Mouse (Mus musculus) midbrain, embryonic 13.5 days (tissue): ENCODE data around the gene Itgb6. TPM values are rescaled to one million over a fixed set of nuclear protein-coding genes. Genes with fewer than 3 reads are reported as not detected.

Experiments
- ATAC-seq: fragments of 200-750 bp; cut with Nextera tagmentation; 2 replicates; pipeline ENCODE4 v1.8.0; 2017; ENCODE audit warnings: mild to moderate bottlenecking, moderate TSS enrichment, moderate library complexity
- H3K27ac ChIP-seq: fragments of 300-500 bp; sonication (generic); 2 replicates; pipeline ENCODE4 v1.5.1; 2015; ENCODE audit warnings: inconsistent platforms, mild to moderate bottlenecking, moderate library complexity
- H3K27me3 ChIP-seq: fragments of 300-500 bp; sonication (generic); 2 replicates; pipeline ENCODE4 v1.6.1; 2015; ENCODE audit warnings: mild to moderate bottlenecking, inconsistent platforms
- H3K36me3 ChIP-seq: fragments of 300-500 bp; sonication (generic); 2 replicates; pipeline ENCODE4 v1.6.1; 2015; ENCODE audit warnings: mild to moderate bottlenecking, inconsistent platforms
- H3K4me1 ChIP-seq: fragments of 300-500 bp; sonication (generic); replicated peaks from 2 replicates; pipeline ENCODE4 v1.6.1; 2015; ENCODE audit warnings: inconsistent platforms
- H3K4me2 ChIP-seq: fragments of 300-500 bp; sonication (generic); replicated peaks from 2 replicates; pipeline ENCODE4 v1.6.1; 2015; ENCODE audit warnings: moderate library complexity, mild to moderate bottlenecking, inconsistent platforms
- H3K4me3 ChIP-seq: fragments of 300-500 bp; sonication (generic); replicated peaks from 2 replicates; pipeline ENCODE4 v1.5.1; 2015; ENCODE audit warnings: mild to moderate bottlenecking, inconsistent platforms
- H3K9ac ChIP-seq: fragments of 300-500 bp; sonication (generic); replicated peaks from 2 replicates; pipeline ENCODE4 v1.6.1; 2015; ENCODE audit warnings: mild to moderate bottlenecking, inconsistent platforms
- H3K9me3 ChIP-seq: fragments of 300-500 bp; sonication (generic); 2 replicates; pipeline ENCODE4 v1.6.1; 2016; ENCODE audit warnings: mild to moderate bottlenecking, inconsistent platforms
- WGBS: fragments of 180-500 bp; shearing (Covaris S2); methylation state at CpG from one replicate; pipeline ENCODE4 v1.1.7; 2015; 5-methylcytosine and 5-hydroxymethylcytosine counted together
- polyA plus RNA-seq: library from polyadenylated mRNA; unstranded; fragments of >200 nt; fragmentation: Nextera tagmentation; extraction: Ambion mirVana; gene quantifications from 2 replicates; pipeline ENCODE4 v1.2.1, GENCODE M21; 2015

The Itgb6 gene
- polyA plus RNA-seq, 1 experiment from 2014 or later, result not detected

DNA sequence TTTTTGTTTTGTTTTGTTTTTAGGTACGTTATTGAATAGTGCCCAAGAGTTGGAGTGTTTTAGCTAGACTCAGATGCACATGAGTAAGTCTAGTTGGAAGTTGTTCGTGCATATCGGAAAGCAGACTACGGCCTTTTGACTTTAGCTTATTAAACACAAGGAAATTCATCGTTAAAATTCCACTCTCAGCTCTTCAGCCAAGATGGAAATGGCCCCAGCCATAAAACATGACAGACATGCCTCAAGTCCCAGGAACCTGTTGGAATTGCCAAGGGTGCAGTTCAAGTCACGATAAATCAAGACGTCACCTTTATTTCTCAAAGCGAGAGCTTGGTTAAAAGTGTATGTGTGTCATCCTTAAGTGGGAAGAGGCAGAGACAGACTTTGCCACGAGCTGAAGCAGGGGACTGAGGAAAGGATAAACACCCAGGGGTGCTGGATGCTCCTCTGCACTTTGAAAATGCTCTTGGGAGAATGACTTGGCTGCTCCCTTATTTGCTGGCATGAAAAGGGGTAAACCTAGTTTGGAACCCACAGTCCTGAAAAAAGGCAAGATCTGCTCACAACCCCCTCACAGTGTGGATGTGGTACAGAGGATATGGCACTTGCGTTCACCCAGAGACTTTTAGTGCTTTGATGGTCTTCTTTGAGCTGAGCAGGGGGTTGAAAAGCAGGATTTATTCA lies 6.6 kb upstream of the Itgb6 start:
- Histone ChIP-seq H3K9me3 (no peaks in the 10 kb centered on the region), H3K4me3 (no peak overlapping the region), H3K9ac (no peak overlapping the region), H3K27ac (no peak overlapping the region), H3K4me2 (no peak overlapping the region), H3K36me3 (no peaks in the 10 kb centered on the region), H3K27me3 (no peaks in the 10 kb centered on the region), H3K4me1 (peaks cover 4% of the 10 kb centered on the region; the same call in 1 of the 2 replicates)
- 77% methylated on average over 10 of the region's 10 CpGs for WGBS
- no peak for ATAC-seq

DNA sequence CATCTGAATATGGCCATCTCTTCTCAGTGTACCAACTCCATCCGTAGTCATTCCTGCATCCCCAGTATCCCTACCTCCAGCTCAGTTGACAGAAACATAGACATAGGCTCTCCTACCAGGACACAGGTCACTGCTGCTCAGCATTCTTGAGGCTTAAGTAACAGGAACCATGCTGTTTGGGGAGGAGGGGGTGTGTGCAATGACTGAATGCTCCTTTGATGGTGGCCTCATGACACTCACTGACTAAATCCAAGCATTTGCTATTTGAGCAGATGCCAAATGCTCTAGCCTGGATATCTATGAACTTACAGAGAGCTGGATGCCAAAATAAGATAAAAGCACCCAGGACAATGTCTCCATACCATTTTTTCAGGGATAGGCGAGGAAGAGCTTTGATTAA lies 2.2 kb upstream of the Itgb6 start:
- no peak overlapping the region for H3K4me2 ChIP-seq
- no peak overlapping the region for H3K4me3 ChIP-seq
- 0 out of 2 replicates have a peak, but pooled peaks cover 3% of the 10 kb centered on the region for H3K27me3 ChIP-seq
- H3K9ac ChIP-seq, result no peak overlapping the region
- 79% methylated on average over 2 of the region's 2 CpGs for WGBS
- ATAC-seq, result no peak
- H3K9me3 ChIP-seq, result no peaks in the 10 kb centered on the region
- H3K4me1 ChIP-seq, result no peaks in the 10 kb centered on the region
- no peaks in the 10 kb centered on the region for H3K36me3 ChIP-seq
- no peak overlapping the region for H3K27ac ChIP-seq

DNA sequence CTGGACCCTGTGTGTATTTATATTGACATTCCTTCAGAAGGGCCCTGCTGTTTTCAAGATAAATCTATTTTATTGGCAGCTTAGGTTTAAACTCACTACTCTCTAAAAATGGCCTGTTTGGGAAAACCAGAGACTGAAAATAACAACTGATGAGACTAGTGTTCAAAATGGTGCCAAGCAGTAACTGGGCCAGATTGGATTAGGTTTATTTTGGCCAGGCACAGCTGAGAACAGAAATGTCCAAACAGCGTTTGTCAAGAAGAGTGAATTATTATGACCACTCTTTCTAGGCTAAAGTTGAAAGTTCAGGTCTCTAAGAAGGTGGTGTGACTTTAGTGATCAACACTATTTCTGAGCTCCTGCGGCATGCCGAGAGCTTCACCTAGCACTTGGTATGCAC lies 524 bp upstream of the Itgb6 start:
- no peak overlapping the region for H3K4me2 ChIP-seq
- 0 out of 2 replicates have a peak, but pooled peaks cover 3% of the 10 kb centered on the region for H3K27me3 ChIP-seq
- no peaks in the 10 kb centered on the region for H3K36me3 ChIP-seq
- 93% methylated on average over 3 of the region's 3 CpGs for WGBS
- no peak overlapping the region for H3K9ac ChIP-seq
- no peaks in the 10 kb centered on the region for H3K9me3 ChIP-seq
- H3K4me1 ChIP-seq, result no peaks in the 10 kb centered on the region
- H3K27ac ChIP-seq, result no peak overlapping the region
- H3K4me3 ChIP-seq, result no peak overlapping the region
- ATAC-seq, result no peak

DNA sequence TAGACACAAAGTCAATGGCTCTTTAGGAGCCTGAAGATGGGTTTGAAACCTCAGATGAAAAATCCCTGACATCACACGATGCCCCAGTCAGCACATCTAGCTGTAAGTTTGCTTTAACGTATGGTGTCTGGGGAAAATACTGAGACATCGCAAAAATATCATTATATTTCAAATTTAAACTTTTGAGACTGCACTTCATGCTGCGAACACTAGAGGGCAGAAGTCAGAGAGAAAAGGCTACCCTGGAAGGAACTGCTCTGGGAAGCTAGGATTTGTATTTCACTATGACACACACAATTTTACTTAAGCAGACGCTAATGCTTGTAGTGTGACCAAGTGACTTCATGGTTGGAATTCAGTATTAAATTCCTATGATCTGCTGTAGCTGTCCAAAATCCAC lies 1.5 kb downstream of the Itgb6 start:
- Histone ChIP-seq H3K27ac (no peak overlapping the region), H3K36me3 (no peaks in the 10 kb centered on the region), H3K9me3 (no peaks in the 10 kb centered on the region), H3K4me3 (no peak overlapping the region), H3K27me3 (0 out of 2 replicates have a peak, but pooled peaks cover 3% of the 10 kb centered on the region), H3K4me2 (no peak overlapping the region), H3K4me1 (no peaks in the 10 kb centered on the region), H3K9ac (no peak overlapping the region)
- WGBS, result 30% methylated on average over 5 of the region's 5 CpGs
- no peak for ATAC-seq

DNA sequence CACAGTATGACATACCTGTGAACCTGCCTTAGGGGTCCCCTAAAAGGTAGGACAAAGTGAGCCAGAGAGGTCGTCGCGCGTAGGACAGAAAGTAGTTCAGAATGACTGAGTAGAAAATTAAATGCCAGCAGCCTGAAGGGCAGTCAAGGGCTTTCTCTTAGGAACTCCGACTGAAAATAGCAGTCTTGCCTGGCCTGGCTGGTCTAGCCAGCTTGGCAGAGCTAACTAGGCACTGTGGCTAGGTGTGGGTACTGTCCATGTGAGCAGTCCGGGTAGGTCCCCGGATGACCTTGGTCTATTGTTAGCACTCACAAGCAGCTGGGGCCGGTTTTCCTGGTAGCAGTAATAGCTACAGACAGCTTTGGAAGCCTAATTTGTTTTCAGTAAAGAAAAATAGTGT lies 2.2 kb downstream of the Itgb6 start:
- ATAC-seq, result no peak
- Histone ChIP-seq H3K9ac (no peak overlapping the region), H3K27ac (no peak overlapping the region), H3K4me3 (no peak overlapping the region), H3K4me2 (no peak overlapping the region), H3K9me3 (no peaks in the 10 kb centered on the region), H3K36me3 (no peaks in the 10 kb centered on the region), H3K27me3 (0 out of 2 replicates have a peak, but pooled peaks cover 3% of the 10 kb centered on the region), H3K4me1 (peaks cover 6% of the 10 kb centered on the region)
- WGBS, result 87% methylated on average over 8 of the region's 8 CpGs

DNA sequence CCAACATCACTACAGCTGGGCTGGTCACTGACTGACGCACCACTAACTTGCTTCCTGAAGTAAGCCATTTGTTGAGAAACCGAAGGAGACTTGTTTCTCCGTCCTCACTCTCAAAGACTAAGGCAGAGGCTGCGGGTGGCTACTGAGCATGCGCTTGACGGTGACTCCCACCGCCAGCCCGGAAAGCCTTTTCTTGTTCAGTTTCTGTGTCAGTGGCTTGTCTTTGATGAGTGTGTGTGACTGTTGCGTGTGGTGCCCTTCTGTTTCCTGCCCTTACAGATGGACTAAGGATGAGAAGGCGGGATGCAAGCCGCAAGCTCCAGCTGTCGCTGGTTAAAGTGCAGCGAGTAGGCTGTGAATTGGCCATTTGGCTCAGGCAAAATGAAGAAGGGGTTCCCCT lies 5.1 kb downstream of the Itgb6 start:
- H3K4me2 ChIP-seq, result no peak overlapping the region

DNA sequence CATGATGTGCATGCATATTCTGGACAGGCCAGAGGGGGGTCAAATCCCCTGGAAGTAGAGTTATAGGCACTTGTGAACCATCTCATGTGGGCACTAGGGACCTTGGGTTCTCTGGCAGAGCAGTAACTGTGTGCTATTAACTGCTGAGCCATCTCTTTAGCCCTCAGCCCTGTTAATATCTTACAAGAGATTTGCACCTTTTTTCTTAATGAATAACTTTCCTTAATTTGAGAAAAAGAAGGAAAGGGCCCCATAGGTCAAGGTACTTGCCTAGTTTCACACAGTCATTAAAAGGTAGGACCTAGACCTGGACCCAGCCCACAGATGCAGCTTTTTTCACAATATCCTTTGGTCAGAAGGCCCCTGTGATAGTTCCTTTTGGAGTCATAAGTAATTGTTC lies 5.9 kb downstream of the Itgb6 start:
- Histone ChIP-seq H3K9ac (no peak overlapping the region), H3K4me2 (no peak overlapping the region), H3K4me3 (no peak overlapping the region), H3K27ac (no peak overlapping the region), H3K27me3 (0 out of 2 replicates have a peak, but pooled peaks cover 3% of the 10 kb centered on the region), H3K9me3 (no peaks in the 10 kb centered on the region), H3K4me1 (peaks cover 23% of the 10 kb centered on the region), H3K36me3 (no peaks in the 10 kb centered on the region)
- no peak for ATAC-seq

More for the DNA sequence above, 5.1 kb downstream of the Itgb6 start:
- no peaks in the 10 kb centered on the region for H3K9me3 ChIP-seq
- WGBS, result 69% methylated on average over 13 of the region's 13 CpGs
- 0 out of 2 replicates have a peak, but pooled peaks cover 3% of the 10 kb centered on the region for H3K27me3 ChIP-seq
- H3K4me1 ChIP-seq, result peaks cover 23% of the 10 kb centered on the region
- ATAC-seq, result no peak
- no peaks in the 10 kb centered on the region for H3K36me3 ChIP-seq
- no peak overlapping the region for H3K9ac ChIP-seq
- no peak overlapping the region for H3K4me3 ChIP-seq
- no peak overlapping the region for H3K27ac ChIP-seq

DNA sequence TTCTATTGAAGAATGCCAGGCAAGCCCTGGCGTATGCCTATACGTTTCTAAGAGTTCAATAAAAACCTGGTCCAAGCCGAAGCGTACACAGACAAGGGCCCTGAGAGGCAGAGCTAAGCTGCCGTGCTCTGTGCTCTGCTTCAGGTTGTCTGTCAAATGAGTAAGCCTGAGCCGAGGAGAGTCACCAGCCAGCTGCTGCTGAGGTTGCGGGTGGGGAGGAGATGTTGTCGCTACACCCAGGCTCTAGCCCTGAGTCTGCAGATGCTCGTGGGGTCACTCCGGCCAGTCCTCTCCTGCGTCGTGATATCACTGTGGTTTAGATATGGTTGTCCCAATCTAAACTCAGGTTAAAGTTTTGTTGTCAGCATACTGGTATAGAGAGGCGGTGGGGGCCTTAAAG lies 6.7 kb downstream of the Itgb6 start:
- ATAC-seq, result no peak
- Histone ChIP-seq H3K9ac (no peak overlapping the region), H3K4me1 (peaks cover 23% of the 10 kb centered on the region), H3K4me2 (no peak overlapping the region), H3K27me3 (0 out of 2 replicates have a peak, but pooled peaks cover 3% of the 10 kb centered on the region), H3K36me3 (no peaks in the 10 kb centered on the region), H3K9me3 (no peaks in the 10 kb centered on the region), H3K27ac (no peak overlapping the region), H3K4me3 (no peak overlapping the region)
- WGBS, result 80% methylated on average over 13 of the region's 13 CpGs

DNA sequence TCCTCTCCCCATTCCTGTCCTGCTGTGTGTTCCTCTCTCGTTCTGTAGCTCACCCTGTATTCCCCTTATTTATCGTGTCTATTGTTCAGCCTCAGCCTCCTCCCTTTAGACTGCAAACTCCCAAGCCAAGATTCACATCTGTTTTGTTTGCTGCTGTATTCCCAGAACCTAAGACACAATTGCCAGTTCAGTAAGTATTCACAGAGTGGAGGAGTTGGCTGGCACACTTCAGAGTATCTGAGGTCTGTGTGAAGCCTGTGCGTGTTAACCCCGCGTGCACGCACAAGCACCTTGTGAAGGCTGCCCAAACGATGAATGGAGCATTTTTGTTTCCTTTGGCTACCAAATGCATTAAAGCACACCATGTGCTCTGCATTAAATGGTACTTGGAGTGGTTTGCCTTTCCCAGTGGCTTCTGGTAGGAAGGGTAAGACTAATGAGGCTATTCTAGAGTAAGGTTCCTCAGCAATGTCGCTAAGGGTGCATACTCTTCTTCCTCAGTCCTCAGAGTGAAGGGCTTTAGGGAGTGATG lies 7.4 kb downstream of the Itgb6 start:
- Histone ChIP-seq H3K27me3 (no peaks in the 10 kb centered on the region), H3K9ac (no peak overlapping the region), H3K4me2 (no peak overlapping the region), H3K4me3 (no peak overlapping the region), H3K36me3 (no peaks in the 10 kb centered on the region), H3K9me3 (no peaks in the 10 kb centered on the region), H3K27ac (peak overlapping the region; percentile 61; the same call in 1 of the 2 replicates), H3K4me1 (peaks cover 23% of the 10 kb centered on the region)
- 57% methylated on average over 8 of the region's 8 CpGs for WGBS
- ATAC-seq, result peak; percentile 42; the same call in 1 of the 2 replicates

DNA sequence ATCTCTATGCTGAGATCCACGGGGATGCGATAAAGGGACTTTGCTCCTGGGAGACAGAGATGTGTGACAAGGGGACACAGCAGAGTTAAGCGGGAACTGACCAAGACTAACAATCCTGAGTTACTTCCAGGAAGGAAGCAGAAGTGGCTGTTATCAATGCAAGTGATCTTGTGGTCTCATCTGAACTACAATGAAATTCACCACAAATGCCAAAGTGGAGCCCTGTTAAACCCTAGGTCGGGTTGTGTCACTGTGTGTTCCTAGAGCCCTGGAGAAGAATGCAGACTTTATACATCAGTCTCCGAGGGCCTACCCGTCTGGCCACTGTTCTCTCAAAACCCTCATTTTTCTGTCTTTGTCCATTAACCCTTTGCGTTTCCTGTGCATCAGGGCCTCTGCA lies 8.0 kb downstream of the Itgb6 start:
- peaks cover 23% of the 10 kb centered on the region for H3K4me1 ChIP-seq
- H3K9me3 ChIP-seq, result no peaks in the 10 kb centered on the region
- no peak overlapping the region for H3K9ac ChIP-seq
- H3K4me3 ChIP-seq, result no peak overlapping the region
- 0 out of 2 replicates have a peak overlapping the region, but pooled peaks have one; percentile 8 for H3K4me2 ChIP-seq
- H3K27me3 ChIP-seq, result no peaks in the 10 kb centered on the region
- no peak for ATAC-seq
- peak overlapping the region; percentile 61 for H3K27ac ChIP-seq
- WGBS, result 42% methylated on average over 7 of the region's 7 CpGs
- no peaks in the 10 kb centered on the region for H3K36me3 ChIP-seq

DNA sequence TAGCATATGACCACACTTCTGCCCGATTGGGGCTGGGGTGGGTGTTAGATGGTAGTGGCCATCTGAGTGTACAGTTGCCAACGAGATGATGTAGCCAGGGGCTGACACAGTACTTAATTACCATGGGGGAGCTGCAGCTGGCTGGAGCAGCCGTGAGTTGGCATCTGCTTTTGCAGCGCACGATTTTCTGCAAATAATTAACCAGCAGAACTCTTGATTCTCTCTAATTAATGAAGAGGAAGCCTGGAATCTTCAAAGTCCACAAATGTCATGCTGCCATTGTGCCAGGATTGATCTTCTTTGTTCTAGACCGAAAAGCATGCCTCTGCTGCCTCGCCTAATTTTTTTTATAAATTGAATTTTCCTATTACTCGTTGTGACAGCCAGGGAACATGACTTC lies 8.6 kb downstream of the Itgb6 start:
- no peaks in the 10 kb centered on the region for H3K9me3 ChIP-seq
- H3K27ac ChIP-seq, result peak overlapping the region; percentile 61; the same call in 1 of the 2 replicates
- H3K4me2 ChIP-seq, result 0 out of 2 replicates have a peak overlapping the region, but pooled peaks have one; percentile 8
- H3K4me3 ChIP-seq, result no peak overlapping the region
- ATAC-seq, result peak; percentile 84
- WGBS, result 26% methylated on average over 8 of the region's 8 CpGs
- no peaks in the 10 kb centered on the region for H3K36me3 ChIP-seq
- no peaks in the 10 kb centered on the region for H3K27me3 ChIP-seq
- no peak overlapping the region for H3K9ac ChIP-seq
- peaks cover 23% of the 10 kb centered on the region for H3K4me1 ChIP-seq

DNA sequence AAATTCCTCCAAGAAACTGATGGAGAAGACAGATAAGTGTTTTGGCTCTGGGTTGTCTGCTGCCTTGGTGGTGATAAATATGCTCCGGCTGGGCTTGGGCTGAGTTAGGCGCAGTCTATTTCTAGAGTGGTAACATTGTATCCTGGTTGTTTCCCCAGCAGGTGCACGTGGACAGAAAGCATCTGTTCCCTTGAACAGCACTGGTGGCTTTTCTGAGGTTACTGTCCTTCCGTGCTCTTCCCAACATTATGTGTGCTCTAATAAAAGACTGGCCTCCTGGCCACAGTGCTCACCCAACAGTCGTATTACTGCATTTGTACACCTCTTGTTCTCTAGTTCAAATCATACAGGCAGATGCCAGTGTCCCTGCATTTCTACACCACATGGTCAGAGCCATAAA lies 9.6 kb downstream of the Itgb6 start:
- Histone ChIP-seq H3K27ac (no peak overlapping the region), H3K9me3 (no peaks in the 10 kb centered on the region), H3K4me1 (peaks cover 23% of the 10 kb centered on the region), H3K4me2 (no peak overlapping the region), H3K9ac (no peak overlapping the region), H3K36me3 (no peaks in the 10 kb centered on the region), H3K4me3 (no peak overlapping the region), H3K27me3 (no peaks in the 10 kb centered on the region)
- WGBS, result 90% methylated on average over 5 of the region's 5 CpGs
- no peak for ATAC-seq
